Mouse (Mus musculus): ENCODE results near the gene Pianp.

Pianp gene

GRCm38 (mm10) chr6:124996551-124997501 is at the start of gene Pianp:
Gene Pianp, plus strand, starts transcription at chr6:124996694.
- DNase-seq (ENCODE audit: extremely low spot score, low read depth, low spot score), result no peak

- no peak for DNase-seq (ENCODE audit: extremely low spot score, low read depth, low spot score)
Observed at GRCm38 (mm10) chr6:124953991-124954715, 42.3 kb upstream of the Pianp start.

GRCm38 (mm10) chr6:124955212-124955611 is 41.3 kb upstream of the Pianp start:
- no peak for DNase-seq (ENCODE audit: extremely low spot score, low read depth, low spot score)

GRCm38 (mm10) chr6:124958127-124958526 is 38.4 kb upstream of the Pianp start:
- no peak for DNase-seq (ENCODE audit: extremely low spot score, low read depth, low spot score)

- DNase-seq (ENCODE audit: extremely low spot score, low read depth, low spot score), result no peak
Observed at GRCm38 (mm10) chr6:124959960-124960359, 36.5 kb upstream of the Pianp start.

GRCm38 (mm10) chr6:124961021-124961420 is 35.5 kb upstream of the Pianp start:
- no peak for DNase-seq (ENCODE audit: extremely low spot score, low read depth, low spot score)

- DNase-seq (ENCODE audit: extremely low spot score, low read depth, low spot score), result no peak
Observed at GRCm38 (mm10) chr6:124964638-124965037, 31.9 kb upstream of the Pianp start.

GRCm38 (mm10) chr6:124965088-124965719 is 31.3 kb upstream of the Pianp start, which contains the start of gene Cops7a:
Gene Cops7a, minus strand, starts transcription at chr6:124965538.
- peak; percentile 47 for DNase-seq (ENCODE audit: extremely low spot score, low read depth, low spot score)

- no peak for DNase-seq (ENCODE audit: extremely low spot score, low read depth, low spot score)
Observed at GRCm38 (mm10) chr6:124965747-124966146, 30.7 kb upstream of the Pianp start.

- DNase-seq (ENCODE audit: extremely low spot score, low read depth, low spot score), result no peak
Observed at GRCm38 (mm10) chr6:124966466-124967118, 29.9 kb upstream of the Pianp start.

GRCm38 (mm10) chr6:124967766-124968165 is 28.7 kb upstream of the Pianp start:
- DNase-seq (ENCODE audit: extremely low spot score, low read depth, low spot score), result peak; percentile 37

GRCm38 (mm10) chr6:124992241-124992640 is 4.3 kb upstream of the Pianp start:
- DNase-seq (ENCODE audit: extremely low spot score, low read depth, low spot score), result no peak

- no peak for DNase-seq (ENCODE audit: extremely low spot score, low read depth, low spot score)
Observed at GRCm38 (mm10) chr6:124993365-124993764, 3.1 kb upstream of the Pianp start.

- DNase-seq (ENCODE audit: extremely low spot score, low read depth, low spot score), result no peak
Observed at GRCm38 (mm10) chr6:124993876-124994275, 2.6 kb upstream of the Pianp start.

- DNase-seq (ENCODE audit: extremely low spot score, low read depth, low spot score), result no peak
Observed at GRCm38 (mm10) chr6:124995246-124995645, 1.2 kb upstream of the Pianp start.

GRCm38 (mm10) chr6:124995831-124996403 is 577 bp upstream of the Pianp start:
- no peak for DNase-seq (ENCODE audit: extremely low spot score, low read depth, low spot score)

GRCm38 (mm10) chr6:124998066-124998465 is 1.6 kb downstream of the Pianp start:
- DNase-seq (ENCODE audit: extremely low spot score, low read depth, low spot score), result no peak

- DNase-seq (ENCODE audit: extremely low spot score, low read depth, low spot score), result no peak
Observed at GRCm38 (mm10) chr6:124999091-124999490, 2.6 kb downstream of the Pianp start.

GRCm38 (mm10) chr6:124999546-124999945 is 3.1 kb downstream of the Pianp start:
- no peak for DNase-seq (ENCODE audit: extremely low spot score, low read depth, low spot score)

- DNase-seq (ENCODE audit: extremely low spot score, low read depth, low spot score), result no peak
Observed at GRCm38 (mm10) chr6:125003706-125004105, 7.2 kb downstream of the Pianp start.

Measured in hindlimb bud, embryonic 11.5 days (tissue).